Mouse (Mus musculus) cortical plate, adult 2 months (tissue): ENCODE measurements around the gene Olfr1423.
"Not testable (repeated sequence)": the region's sequence is repeated elsewhere in the genome, so short reads cannot be mapped to it uniquely, and the experiment has no call there.

ENCODE experiments used
- CTCF ChIP-seq: fragments of 200-500 bp; IDR thresholded peaks from 2 replicates; pipeline ENCODE4 v1.5.1; 2011; ENCODE audit warnings: mild to moderate bottlenecking, control low read depth, low read length; ENCODE audit not compliant: insufficient read depth; ENCODE audit errors: extremely low read depth
- POLR2A ChIP-seq: fragments of 200-500 bp; IDR thresholded peaks from 2 replicates; pipeline ENCODE4 v1.6.1; 2011; ENCODE audit warnings: mild to moderate bottlenecking, low read length, control low read depth; ENCODE audit not compliant: insufficient read depth; ENCODE audit errors: extremely low read depth

GRCm38 (mm10) chr19:12067806-12068205, 26.7 kb upstream of the Olfr1423 start:
- TF ChIP-seq CTCF, POLR2A: not testable (repeated sequence)
